Mouse (Mus musculus) cerebral cortex, adult 2 months (tissue): ENCODE results near the gene Hdac5.

ENCODE experiments used
- WGBS: fragments of 180-500 bp; shearing (Covaris S2); methylation state at CpG from one replicate; pipeline ENCODE4 v1.1.7; 2018; 5-methylcytosine and 5-hydroxymethylcytosine counted together

Hdac5 gene

GRCm38 (mm10) chr11:102185677-102186076 lies 44.3 kb downstream of the Hdac5 start:
- WGBS = 18% methylated on average over 3 of the region's 3 CpGs

GRCm38 (mm10) chr11:102184646-102185495 lies 45.1 kb downstream of the Hdac5 start, which contains the start of gene Lsm12:
Gene Lsm12 (minus strand): TSS chr11:102185296.
- WGBS = under 1% methylated on average over 69 of the region's 70 CpGs

GRCm38 (mm10) chr11:102184253-102184645 lies 45.7 kb downstream of the Hdac5 start:
- WGBS = 2% methylated on average over 7 of the region's 7 CpGs

GRCm38 (mm10) chr11:102168689-102169088 lies 61.3 kb downstream of the Hdac5 start:
- WGBS = 63% methylated on average over 5 of the region's 5 CpGs

- 75% methylated on average over 5 of the region's 5 CpGs for WGBS
These were observed 62.4 kb downstream of the Hdac5 start for GRCm38 (mm10) chr11:102167539-102167938.

- 50% methylated on average over 6 of the region's 6 CpGs for WGBS
These were observed 63.8 kb downstream of the Hdac5 start for GRCm38 (mm10) chr11:102165971-102166722.

- 84% methylated on average over 5 of the region's 5 CpGs for WGBS
These were observed 70.2 kb downstream of the Hdac5 start for GRCm38 (mm10) chr11:102159781-102160180.

GRCm38 (mm10) chr11:102158024-102158423 lies 71.9 kb downstream of the Hdac5 start:
- 71% methylated on average over 2 of the region's 2 CpGs for WGBS

GRCm38 (mm10) chr11:102156786-102157089 lies 73.2 kb downstream of the Hdac5 start:
- 7% methylated on average over 1 of the region's 1 CpGs for WGBS

- WGBS = under 1% methylated on average over 37 of the region's 37 CpGs
These were observed 73.8 kb downstream of the Hdac5 start, which contains the start of gene Tmem101 for GRCm38 (mm10) chr11:102156039-102156785. Gene Tmem101 (minus strand): TSS chr11:102156404.

GRCm38 (mm10) chr11:102147213-102147989 lies 82.6 kb downstream of the Hdac5 start:
- WGBS = 13% methylated on average over 34 of the region's 34 CpGs

GRCm38 (mm10) chr11:102146531-102146930 lies 83.4 kb downstream of the Hdac5 start:
- WGBS = 13% methylated on average over 17 of the region's 17 CpGs

GRCm38 (mm10) chr11:102146005-102146404 lies 84.0 kb downstream of the Hdac5 start:
- 10% methylated on average over 16 of the region's 16 CpGs for WGBS

GRCm38 (mm10) chr11:102145471-102146001 lies 84.4 kb downstream of the Hdac5 start, which contains the start of gene Nags:
Gene Nags (plus strand): TSS chr11:102145513.
- WGBS = 4% methylated on average over 50 of the region's 50 CpGs

- WGBS = 39% methylated on average over 13 of the region's 13 CpGs
These were observed 85.0 kb downstream of the Hdac5 start for GRCm38 (mm10) chr11:102144957-102145470.
